Mouse (Mus musculus): ENCODE measurements around the gene Vps29.

DNA sequence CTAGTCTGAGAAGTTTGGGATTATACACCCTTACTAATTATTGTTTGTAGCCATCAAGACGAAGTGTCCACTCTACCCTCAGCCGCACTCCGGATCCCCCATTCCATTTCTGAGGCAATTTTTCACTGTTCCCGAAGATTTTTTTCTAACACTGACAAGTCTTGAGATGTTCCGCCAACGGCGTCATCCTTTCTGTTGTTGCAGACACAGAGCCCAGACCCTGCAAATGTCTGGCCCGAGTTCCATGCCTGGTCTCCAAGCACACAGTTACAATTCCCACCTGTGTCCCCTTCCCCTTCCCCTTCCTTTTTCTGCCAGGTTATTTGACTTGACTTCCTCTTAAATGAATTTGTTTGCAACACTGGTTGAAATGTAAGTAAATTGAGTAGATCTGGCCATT, 45.7 kb downstream of the Vps29 start:
- no peak for TF ChIP-seq CTCF (IDR thresholded peaks at IDR 0.05; ENCODE audit: insufficient read depth, low read depth, low read length)
- TF ChIP-seq POLR2A (IDR thresholded peaks at IDR 0.05; ENCODE audit: insufficient read depth, low read depth, low read length): no peak

Data from olfactory bulb, adult 2 months (tissue).